Mouse (Mus musculus): ENCODE measurements around the gene Zbp1. TPM values are rescaled to one million over a fixed set of nuclear protein-coding genes. Genes with fewer than 3 reads are reported as not detected.

Gene Zbp1
- polyA plus RNA-seq, 1 experiment = 0.08 TPM

GRCm38 (mm10) chr2:173255810-173256551, 37.3 kb upstream of the Zbp1 start:
- H3ac ChIP-seq (ENCODE audit: control insufficient read depth, insufficient read length, low read depth) = no peak overlapping the region
- H3K27me3 ChIP-seq (ENCODE audit: control insufficient read depth, insufficient read depth, insufficient read length) = no peaks in the 10 kb centered on the region
- H3K79me3 ChIP-seq (ENCODE audit: low read depth) = peaks cover 97% of the 10 kb centered on the region
- TF ChIP-seq MAX (IDR thresholded peaks at IDR 0.05) (no peak), CTCF (IDR thresholded peaks at IDR 0.05; ENCODE audit: control insufficient read depth, insufficient read depth, insufficient read length) (no peak), MYOG (IDR thresholded peaks at IDR 0.05; ENCODE audit: control insufficient read depth, extremely low read depth, insufficient read length) (no peak), CEBPB (IDR thresholded peaks at IDR 0.05; ENCODE audit: low read depth) (no peak), USF1 (IDR thresholded peaks at IDR 0.05; ENCODE audit: low read depth) (no peak), FOSL1 (IDR thresholded peaks at IDR 0.05; ENCODE audit: insufficient read depth, low read length, poor library complexity, severe bottlenecking) (no peak), MYOD1 (IDR thresholded peaks at IDR 0.05; ENCODE audit: control insufficient read depth, insufficient read length, low read depth) (no peak)
- H3K36me3 ChIP-seq (ENCODE audit: control insufficient read depth, insufficient read depth) = peaks cover 39% of the 10 kb centered on the region
- peaks cover 100% of the 10 kb centered on the region for H3K79me2 ChIP-seq (ENCODE audit: control insufficient read depth, insufficient read depth)
- H3K4me3 ChIP-seq (ENCODE audit: insufficient read depth, poor library complexity, severe bottlenecking) = no peak overlapping the region

GRCm38 (mm10) chr2:173253761-173254662, 35.3 kb upstream of the Zbp1 start:
- Histone ChIP-seq H3ac (ENCODE audit: control insufficient read depth, insufficient read length, low read depth) (no peak overlapping the region), H3K27me3 (ENCODE audit: control insufficient read depth, insufficient read depth, insufficient read length) (no peaks in the 10 kb centered on the region), H3K4me3 (ENCODE audit: insufficient read depth, poor library complexity, severe bottlenecking) (no peak overlapping the region), H3K36me3 (ENCODE audit: control insufficient read depth, insufficient read depth) (peaks cover 44% of the 10 kb centered on the region), H3K79me2 (ENCODE audit: control insufficient read depth, insufficient read depth) (peaks cover 100% of the 10 kb centered on the region), H3K79me3 (ENCODE audit: low read depth) (peaks cover 97% of the 10 kb centered on the region)
- no peak for TF ChIP-seq CEBPB (IDR thresholded peaks at IDR 0.05; ENCODE audit: low read depth)
- no peak for TF ChIP-seq MAX (IDR thresholded peaks at IDR 0.05)
- no peak for TF ChIP-seq FOSL1 (IDR thresholded peaks at IDR 0.05; ENCODE audit: insufficient read depth, low read length, poor library complexity, severe bottlenecking)
- TF ChIP-seq MYOD1 (IDR thresholded peaks at IDR 0.05; ENCODE audit: control insufficient read depth, insufficient read length, low read depth) = no peak
- TF ChIP-seq CTCF (IDR thresholded peaks at IDR 0.05; ENCODE audit: control insufficient read depth, insufficient read depth, insufficient read length) = no peak
- no peak for TF ChIP-seq MYOG (IDR thresholded peaks at IDR 0.05; ENCODE audit: control insufficient read depth, extremely low read depth, insufficient read length)
- no peak for TF ChIP-seq USF1 (IDR thresholded peaks at IDR 0.05; ENCODE audit: low read depth)

- Histone ChIP-seq H3K36me3 (ENCODE audit: control insufficient read depth, insufficient read depth) (peaks cover 49% of the 10 kb centered on the region), H3K4me3 (ENCODE audit: insufficient read depth, poor library complexity, severe bottlenecking) (no peak overlapping the region), H3K79me3 (ENCODE audit: low read depth) (peaks cover 99% of the 10 kb centered on the region), H3K79me2 (ENCODE audit: control insufficient read depth, insufficient read depth) (peaks cover 100% of the 10 kb centered on the region), H3ac (ENCODE audit: control insufficient read depth, insufficient read length, low read depth) (no peak overlapping the region), H3K27me3 (ENCODE audit: control insufficient read depth, insufficient read depth, insufficient read length) (no peaks in the 10 kb centered on the region)
- TF ChIP-seq USF1 (IDR thresholded peaks at IDR 0.05; ENCODE audit: low read depth) = no peak
- TF ChIP-seq CEBPB (IDR thresholded peaks at IDR 0.05; ENCODE audit: low read depth) = no peak
- no peak for TF ChIP-seq MAX (IDR thresholded peaks at IDR 0.05)
- TF ChIP-seq CTCF (IDR thresholded peaks at IDR 0.05; ENCODE audit: control insufficient read depth, insufficient read depth, insufficient read length) = no peak
- TF ChIP-seq MYOD1 (IDR thresholded peaks at IDR 0.05; ENCODE audit: control insufficient read depth, insufficient read length, low read depth) = no peak
- TF ChIP-seq FOSL1 (IDR thresholded peaks at IDR 0.05; ENCODE audit: insufficient read depth, low read length, poor library complexity, severe bottlenecking) = no peak
- no peak for TF ChIP-seq MYOG (IDR thresholded peaks at IDR 0.05; ENCODE audit: control insufficient read depth, extremely low read depth, insufficient read length)
These were observed 33.0 kb upstream of the Zbp1 start for GRCm38 (mm10) chr2:173251675-173252074.

- Histone ChIP-seq H3K36me3 (ENCODE audit: control insufficient read depth, insufficient read depth) (peaks cover 43% of the 10 kb centered on the region), H3K79me3 (ENCODE audit: low read depth) (peaks cover 99% of the 10 kb centered on the region), H3K4me3 (ENCODE audit: insufficient read depth, poor library complexity, severe bottlenecking) (no peak overlapping the region), H3K79me2 (ENCODE audit: control insufficient read depth, insufficient read depth) (peaks cover 100% of the 10 kb centered on the region), H3K27me3 (ENCODE audit: control insufficient read depth, insufficient read depth, insufficient read length) (no peaks in the 10 kb centered on the region), H3ac (ENCODE audit: control insufficient read depth, insufficient read length, low read depth) (no peak overlapping the region)
- no peak for TF ChIP-seq MYOD1 (IDR thresholded peaks at IDR 0.05; ENCODE audit: control insufficient read depth, insufficient read length, low read depth)
- TF ChIP-seq MAX (IDR thresholded peaks at IDR 0.05) = no peak
- no peak for TF ChIP-seq MYOG (IDR thresholded peaks at IDR 0.05; ENCODE audit: control insufficient read depth, extremely low read depth, insufficient read length)
- no peak for TF ChIP-seq CTCF (IDR thresholded peaks at IDR 0.05; ENCODE audit: control insufficient read depth, insufficient read depth, insufficient read length)
- no peak for TF ChIP-seq FOSL1 (IDR thresholded peaks at IDR 0.05; ENCODE audit: insufficient read depth, low read length, poor library complexity, severe bottlenecking)
- TF ChIP-seq CEBPB (IDR thresholded peaks at IDR 0.05; ENCODE audit: low read depth) = no peak
- TF ChIP-seq USF1 (IDR thresholded peaks at IDR 0.05; ENCODE audit: low read depth) = no peak
These were observed 32.4 kb upstream of the Zbp1 start for GRCm38 (mm10) chr2:173251133-173251532.

- Histone ChIP-seq H3K79me2 (ENCODE audit: control insufficient read depth, insufficient read depth) (peaks cover 100% of the 10 kb centered on the region), H3ac (ENCODE audit: control insufficient read depth, insufficient read length, low read depth) (no peak overlapping the region), H3K36me3 (ENCODE audit: control insufficient read depth, insufficient read depth) (peaks cover 38% of the 10 kb centered on the region), H3K27me3 (ENCODE audit: control insufficient read depth, insufficient read depth, insufficient read length) (no peaks in the 10 kb centered on the region), H3K79me3 (ENCODE audit: low read depth) (peaks cover 99% of the 10 kb centered on the region), H3K4me3 (ENCODE audit: insufficient read depth, poor library complexity, severe bottlenecking) (no peak overlapping the region)
- no peak for TF ChIP-seq CTCF (IDR thresholded peaks at IDR 0.05; ENCODE audit: control insufficient read depth, insufficient read depth, insufficient read length)
- TF ChIP-seq MAX (IDR thresholded peaks at IDR 0.05) = no peak
- TF ChIP-seq FOSL1 (IDR thresholded peaks at IDR 0.05; ENCODE audit: insufficient read depth, low read length, poor library complexity, severe bottlenecking) = no peak
- no peak for TF ChIP-seq MYOG (IDR thresholded peaks at IDR 0.05; ENCODE audit: control insufficient read depth, extremely low read depth, insufficient read length)
- no peak for TF ChIP-seq MYOD1 (IDR thresholded peaks at IDR 0.05; ENCODE audit: control insufficient read depth, insufficient read length, low read depth)
- TF ChIP-seq CEBPB (IDR thresholded peaks at IDR 0.05; ENCODE audit: low read depth) = no peak
- TF ChIP-seq USF1 (IDR thresholded peaks at IDR 0.05; ENCODE audit: low read depth) = no peak
These were observed 31.7 kb upstream of the Zbp1 start for GRCm38 (mm10) chr2:173250411-173250810.

Measured in C2C12 (cell line).